Mouse (Mus musculus) hindbrain, embryonic 12.5 days (tissue): Measurements from ENCODE around the gene Begain. TPM values are rescaled to one million over a fixed set of nuclear protein-coding genes. Genes with fewer than 3 reads are reported as not detected.

ENCODE experiments used
- ATAC-seq: fragments of 200-750 bp; cut with Nextera tagmentation; 2 replicates; pipeline ENCODE4 v1.8.0; 2017; ENCODE audit warnings: moderate TSS enrichment; ENCODE audit not compliant: low FRiP score
- H3K27ac ChIP-seq: fragments of 300-500 bp; sonication (generic); 2 replicates; pipeline ENCODE4 v1.5.1; 2016; ENCODE audit warnings: mild to moderate bottlenecking
- H3K27me3 ChIP-seq: fragments of 300-500 bp; sonication (generic); 2 replicates; pipeline ENCODE4 v1.6.1; 2016; ENCODE audit warnings: mild to moderate bottlenecking
- H3K36me3 ChIP-seq: fragments of 300-500 bp; sonication (generic); 2 replicates; pipeline ENCODE4 v1.6.1; 2016; ENCODE audit warnings: mild to moderate bottlenecking
- H3K4me1 ChIP-seq: fragments of 300-500 bp; sonication (generic); 2 replicates; pipeline ENCODE4 v1.6.1; 2016
- H3K4me2 ChIP-seq: fragments of 300-500 bp; sonication (generic); replicated peaks from 2 replicates; pipeline ENCODE4 v1.6.1; 2016; ENCODE audit warnings: mild to moderate bottlenecking
- H3K4me3 ChIP-seq: fragments of 300-500 bp; sonication (generic); 2 replicates; pipeline ENCODE4 v1.5.1; 2016; ENCODE audit warnings: mild to moderate bottlenecking
- H3K9ac ChIP-seq: fragments of 300-500 bp; sonication (generic); 2 replicates; pipeline ENCODE4 v1.6.1; 2016; ENCODE audit warnings: mild to moderate bottlenecking, moderate library complexity
- H3K9me3 ChIP-seq: fragments of 300-500 bp; sonication (generic); replicated peaks from 2 replicates; pipeline ENCODE4 v1.6.1; 2016; ENCODE audit warnings: mild to moderate bottlenecking
- WGBS: fragments of 180-500 bp; shearing (Covaris S2); methylation state at CpG from one replicate; pipeline ENCODE4 v1.1.7; 2016; 5-methylcytosine and 5-hydroxymethylcytosine counted together
- polyA plus RNA-seq: library from polyadenylated mRNA; unstranded; fragments of >200 nt; fragmentation: Nextera tagmentation; extraction: Ambion mirVana; gene quantifications from 2 replicates; pipeline ENCODE4 v1.2.1, GENCODE M21; 2016

Gene Begain
- polyA plus RNA-seq, 1 experiment from 2014 or later: 21.2 TPM

GRCm38 (mm10) chr12:109045581-109045980 is 22.4 kb downstream of the Begain start:
- Histone ChIP-seq H3K9ac (no peak overlapping the region), H3K36me3 (no peaks in the 10 kb centered on the region), H3K27me3 (peaks cover 20% of the 10 kb centered on the region), H3K4me1 (peaks cover 6% of the 10 kb centered on the region; the same call in 1 of the 2 replicates), H3K27ac (no peak overlapping the region), H3K4me2 (no peak overlapping the region), H3K9me3 (no peaks in the 10 kb centered on the region), H3K4me3 (no peak overlapping the region)
- no peak for ATAC-seq
- WGBS: 84% methylated on average over 7 of the region's 7 CpGs

GRCm38 (mm10) chr12:109044497-109044896 is 23.5 kb downstream of the Begain start:
- 0 out of 2 replicates have a peak, but pooled peaks have one; percentile 15 for ATAC-seq
- 27% methylated on average over 5 of the region's 5 CpGs for WGBS
- Histone ChIP-seq H3K27me3 (peaks cover 10% of the 10 kb centered on the region), H3K9me3 (no peaks in the 10 kb centered on the region), H3K27ac (no peak overlapping the region), H3K4me2 (no peak overlapping the region), H3K4me1 (peaks cover 6% of the 10 kb centered on the region; the same call in 1 of the 2 replicates), H3K36me3 (no peaks in the 10 kb centered on the region), H3K9ac (no peak overlapping the region), H3K4me3 (no peak overlapping the region)

- no peak overlapping the region for H3K4me2 ChIP-seq
- no peak overlapping the region for H3K9ac ChIP-seq
- 77% methylated on average over 7 of the region's 7 CpGs for WGBS
- H3K4me1 ChIP-seq: peaks cover 28% of the 10 kb centered on the region
- no peak overlapping the region for H3K27ac ChIP-seq
- peaks cover 15% of the 10 kb centered on the region for H3K27me3 ChIP-seq
- no peak overlapping the region for H3K4me3 ChIP-seq
- H3K9me3 ChIP-seq: no peaks in the 10 kb centered on the region
- no peaks in the 10 kb centered on the region for H3K36me3 ChIP-seq
- no peak for ATAC-seq
Observed at GRCm38 (mm10) chr12:109039311-109039710, 28.7 kb downstream of the Begain start.

- Histone ChIP-seq H3K36me3 (peaks cover 6% of the 10 kb centered on the region; the same call in 1 of the 2 replicates), H3K4me3 (no peak overlapping the region), H3K27me3 (peaks cover 25% of the 10 kb centered on the region), H3K9ac (no peak overlapping the region), H3K27ac (peak overlapping the region; percentile 40; the same call in 1 of the 2 replicates), H3K4me2 (no peak overlapping the region), H3K4me1 (peaks cover 28% of the 10 kb centered on the region), H3K9me3 (no peaks in the 10 kb centered on the region)
- WGBS: 40% methylated on average over 14 of the region's 14 CpGs
- ATAC-seq: no peak
Observed at GRCm38 (mm10) chr12:109038179-109038819, 29.7 kb downstream of the Begain start.

GRCm38 (mm10) chr12:109037026-109037425 is 31.0 kb downstream of the Begain start:
- H3K27me3 ChIP-seq: peaks cover 36% of the 10 kb centered on the region

GRCm38 (mm10) chr12:109023780-109024179 is 44.2 kb downstream of the Begain start:
- H3K4me3 ChIP-seq: no peak overlapping the region
- 64% methylated on average over 9 of the region's 9 CpGs for WGBS
- H3K4me2 ChIP-seq: no peak overlapping the region
- no peaks in the 10 kb centered on the region for H3K9me3 ChIP-seq
- no peak overlapping the region for H3K9ac ChIP-seq
- H3K27ac ChIP-seq: no peak overlapping the region
- no peaks in the 10 kb centered on the region for H3K27me3 ChIP-seq
- H3K36me3 ChIP-seq: no peaks in the 10 kb centered on the region
- H3K4me1 ChIP-seq: no peaks in the 10 kb centered on the region
- no peak for ATAC-seq

More at GRCm38 (mm10) chr12:109037026-109037425, 31.0 kb downstream of the Begain start:
- H3K4me3 ChIP-seq: no peak overlapping the region
- H3K4me2 ChIP-seq: no peak overlapping the region
- 94% methylated on average over 2 of the region's 2 CpGs for WGBS
- H3K36me3 ChIP-seq: peaks cover 8% of the 10 kb centered on the region; the same call in 1 of the 2 replicates
- no peak overlapping the region for H3K9ac ChIP-seq
- H3K4me1 ChIP-seq: peaks cover 22% of the 10 kb centered on the region
- H3K9me3 ChIP-seq: no peaks in the 10 kb centered on the region
- no peak overlapping the region for H3K27ac ChIP-seq
- no peak for ATAC-seq

- no peak overlapping the region for H3K4me2 ChIP-seq
- no peaks in the 10 kb centered on the region for H3K9me3 ChIP-seq
- H3K9ac ChIP-seq: no peak overlapping the region
- no peak overlapping the region for H3K27ac ChIP-seq
- no peak for ATAC-seq
- H3K4me3 ChIP-seq: no peak overlapping the region
- H3K36me3 ChIP-seq: no peaks in the 10 kb centered on the region
- no peaks in the 10 kb centered on the region for H3K4me1 ChIP-seq
- WGBS: 86% methylated on average over 5 of the region's 5 CpGs
- no peaks in the 10 kb centered on the region for H3K27me3 ChIP-seq
Observed at GRCm38 (mm10) chr12:109022966-109023365, 45.1 kb downstream of the Begain start.

GRCm38 (mm10) chr12:109022181-109022691 is 45.8 kb downstream of the Begain start:
- Histone ChIP-seq H3K4me3 (no peak overlapping the region), H3K4me2 (no peak overlapping the region), H3K27ac (no peak overlapping the region), H3K9ac (no peak overlapping the region), H3K9me3 (no peaks in the 10 kb centered on the region), H3K36me3 (no peaks in the 10 kb centered on the region), H3K27me3 (no peaks in the 10 kb centered on the region), H3K4me1 (no peaks in the 10 kb centered on the region)
- ATAC-seq: no peak
- WGBS: 90% methylated on average over 10 of the region's 10 CpGs

- H3K4me3 ChIP-seq: no peak overlapping the region
- peak overlapping the region; percentile 55; the same call in 1 of the 2 replicates for H3K27ac ChIP-seq
- peak; percentile 49 for ATAC-seq
- H3K9me3 ChIP-seq: no peaks in the 10 kb centered on the region
- H3K4me1 ChIP-seq: peaks cover 26% of the 10 kb centered on the region
- no peak overlapping the region for H3K9ac ChIP-seq
- H3K4me2 ChIP-seq: no peak overlapping the region
- WGBS: 76% methylated on average over 18 of the region's 18 CpGs
- no peaks in the 10 kb centered on the region for H3K27me3 ChIP-seq
- H3K36me3 ChIP-seq: no peaks in the 10 kb centered on the region
Observed at GRCm38 (mm10) chr12:109010070-109010649, 57.9 kb downstream of the Begain start.

- H3K9me3 ChIP-seq: no peaks in the 10 kb centered on the region
- H3K27me3 ChIP-seq: no peaks in the 10 kb centered on the region; the same call in 1 of the 2 replicates
- H3K4me3 ChIP-seq: no peak overlapping the region
- peaks cover 19% of the 10 kb centered on the region for H3K4me1 ChIP-seq
- ATAC-seq: no peak
- no peaks in the 10 kb centered on the region for H3K36me3 ChIP-seq
- H3K4me2 ChIP-seq: no peak overlapping the region
- no peak overlapping the region for H3K27ac ChIP-seq
- 72% methylated on average over 7 of the region's 7 CpGs for WGBS
- no peak overlapping the region for H3K9ac ChIP-seq
Observed at GRCm38 (mm10) chr12:109002978-109003377, 65.0 kb downstream of the Begain start.

- WGBS: 60% methylated on average over 8 of the region's 8 CpGs
- Histone ChIP-seq H3K4me1 (peaks cover 20% of the 10 kb centered on the region), H3K27ac (no peak overlapping the region), H3K4me2 (no peak overlapping the region), H3K27me3 (peaks cover 2% of the 10 kb centered on the region; the same call in 1 of the 2 replicates), H3K9me3 (no peaks in the 10 kb centered on the region), H3K9ac (no peak overlapping the region), H3K36me3 (no peaks in the 10 kb centered on the region), H3K4me3 (no peak overlapping the region)
- no peak for ATAC-seq
Observed at GRCm38 (mm10) chr12:108997249-108997648, 70.8 kb downstream of the Begain start.

GRCm38 (mm10) chr12:108995976-108996636 is 71.9 kb downstream of the Begain start:
- no peaks in the 10 kb centered on the region for H3K9me3 ChIP-seq
- ATAC-seq: no peak
- H3K4me2 ChIP-seq: no peak overlapping the region
- no peak overlapping the region for H3K9ac ChIP-seq
- H3K36me3 ChIP-seq: no peaks in the 10 kb centered on the region
- H3K27ac ChIP-seq: no peak overlapping the region
- H3K4me1 ChIP-seq: peaks cover 20% of the 10 kb centered on the region
- 80% methylated on average over 12 of the region's 12 CpGs for WGBS
- H3K27me3 ChIP-seq: peaks cover 2% of the 10 kb centered on the region; the same call in 1 of the 2 replicates
- no peak overlapping the region for H3K4me3 ChIP-seq
